Mouse (Mus musculus): ENCODE measurements around the gene Setd2. TPM values are rescaled to one million over a fixed set of nuclear protein-coding genes. Genes with fewer than 3 reads are reported as not detected.
A peak's percentile ranks its signal among the peaks of the same experiment; 100 is the strongest.

Setd2 gene
- polyA plus RNA-seq, 1 experiment from 2014 or later, result 49.1 TPM

- no peak for ATAC-seq (ENCODE audit: low FRiP score)
These were observed 84.7 kb downstream of the Setd2 start for GRCm38 (mm10) chr9:110617081-110617480.

GRCm38 (mm10) chr9:110620180-110620579 lies 87.8 kb downstream of the Setd2 start:
- Histone ChIP-seq H3K27me3 (ENCODE audit: control insufficient read depth, insufficient read depth, low read length) (no peaks in the 10 kb centered on the region), H3K36me3 (ENCODE audit: control insufficient read depth, insufficient read depth, low read length) (peaks cover 6% of the 10 kb centered on the region; the same call in 1 of the 2 replicates), H3K27ac (ENCODE audit: low read depth, low read length) (no peak overlapping the region), H3K4me2 (no peak overlapping the region), H3K9ac (ENCODE audit: low read length) (no peak overlapping the region), H3K9me3 (ENCODE audit: control insufficient read depth, low read length) (no peaks in the 10 kb centered on the region), H3K4me1 (ENCODE audit: control insufficient read depth, insufficient read depth, low read length) (peaks cover 12% of the 10 kb centered on the region), H3K4me3 (ENCODE audit: low read depth, low read length) (no peak overlapping the region)
- no peak for DNase-seq (ENCODE audit: low spot score, missing footprints)
- no peak for ATAC-seq (ENCODE audit: low FRiP score)
- 80% methylated on average over 7 of the region's 7 CpGs for whole genome bisulfite sequencing

More at GRCm38 (mm10) chr9:110617081-110617480, 84.7 kb downstream of the Setd2 start:
- Histone ChIP-seq H3K4me3 (ENCODE audit: low read depth, low read length) (no peak overlapping the region), H3K4me1 (ENCODE audit: control insufficient read depth, insufficient read depth, low read length) (no peaks in the 10 kb centered on the region), H3K9ac (ENCODE audit: low read length) (no peak overlapping the region), H3K27ac (ENCODE audit: low read depth, low read length) (no peak overlapping the region), H3K9me3 (ENCODE audit: control insufficient read depth, low read length) (no peaks in the 10 kb centered on the region), H3K27me3 (ENCODE audit: control insufficient read depth, insufficient read depth, low read length) (no peaks in the 10 kb centered on the region), H3K4me2 (no peak overlapping the region), H3K36me3 (ENCODE audit: control insufficient read depth, insufficient read depth, low read length) (peaks cover 6% of the 10 kb centered on the region; the same call in 1 of the 2 replicates)
- no peak for DNase-seq (ENCODE audit: low spot score, missing footprints)
- WGBS, result 93% methylated on average over 3 of the region's 3 CpGs

DNA sequence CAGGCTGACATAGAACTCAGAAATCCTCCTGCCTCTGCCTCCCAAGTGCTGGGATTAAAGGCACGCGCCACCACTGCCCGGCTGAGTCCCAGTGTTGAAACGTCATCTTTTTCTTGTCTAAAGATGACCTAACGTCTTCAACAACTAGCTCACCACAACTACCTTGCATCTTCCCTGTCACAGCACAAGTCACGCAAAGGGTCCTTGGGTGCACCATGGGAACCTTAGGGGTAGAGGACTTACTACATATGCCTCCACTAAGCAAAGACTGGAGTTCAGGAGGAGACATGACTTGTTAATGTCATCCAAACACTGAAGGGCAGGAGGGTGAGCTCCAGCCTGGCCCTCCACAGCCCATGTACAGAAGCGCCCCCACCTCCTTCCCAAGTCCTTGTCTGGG lies 88.3 kb downstream of the Setd2 start:
- no peak for ATAC-seq (ENCODE audit: low FRiP score)
- H3K27ac ChIP-seq (ENCODE audit: low read depth, low read length), result no peak overlapping the region
- WGBS, result 94% methylated on average over 7 of the region's 7 CpGs

GRCm38 (mm10) chr9:110622621-110623219 lies 90.3 kb downstream of the Setd2 start:
- 91% methylated on average over 12 of the region's 12 CpGs for WGBS
- ATAC-seq (ENCODE audit: low FRiP score) (no peak), DNase-seq (ENCODE audit: low spot score, missing footprints) (no peak)
- Histone ChIP-seq H3K27me3 (ENCODE audit: control insufficient read depth, insufficient read depth, low read length) (no peaks in the 10 kb centered on the region), H3K9me3 (ENCODE audit: control insufficient read depth, low read length) (no peaks in the 10 kb centered on the region), H3K4me2 (no peak overlapping the region), H3K4me3 (ENCODE audit: low read depth, low read length) (no peak overlapping the region), H3K36me3 (ENCODE audit: control insufficient read depth, insufficient read depth, low read length) (peaks cover 6% of the 10 kb centered on the region; the same call in 1 of the 2 replicates), H3K27ac (ENCODE audit: low read depth, low read length) (no peak overlapping the region), H3K4me1 (ENCODE audit: control insufficient read depth, insufficient read depth, low read length) (peaks cover 13% of the 10 kb centered on the region), H3K9ac (ENCODE audit: low read length) (no peak overlapping the region)

More for the DNA sequence above, 88.3 kb downstream of the Setd2 start:
- H3K27me3 ChIP-seq (ENCODE audit: control insufficient read depth, insufficient read depth, low read length), result no peaks in the 10 kb centered on the region
- no peak overlapping the region for H3K9ac ChIP-seq (ENCODE audit: low read length)
- H3K4me1 ChIP-seq (ENCODE audit: control insufficient read depth, insufficient read depth, low read length), result peaks cover 13% of the 10 kb centered on the region
- H3K36me3 ChIP-seq (ENCODE audit: control insufficient read depth, insufficient read depth, low read length), result peaks cover 6% of the 10 kb centered on the region; the same call in 1 of the 2 replicates
- DNase-seq (ENCODE audit: low spot score, missing footprints), result peak; percentile 85
- no peak overlapping the region for H3K4me2 ChIP-seq
- no peaks in the 10 kb centered on the region for H3K9me3 ChIP-seq (ENCODE audit: control insufficient read depth, low read length)
- H3K4me3 ChIP-seq (ENCODE audit: low read depth, low read length), result no peak overlapping the region

DNA sequence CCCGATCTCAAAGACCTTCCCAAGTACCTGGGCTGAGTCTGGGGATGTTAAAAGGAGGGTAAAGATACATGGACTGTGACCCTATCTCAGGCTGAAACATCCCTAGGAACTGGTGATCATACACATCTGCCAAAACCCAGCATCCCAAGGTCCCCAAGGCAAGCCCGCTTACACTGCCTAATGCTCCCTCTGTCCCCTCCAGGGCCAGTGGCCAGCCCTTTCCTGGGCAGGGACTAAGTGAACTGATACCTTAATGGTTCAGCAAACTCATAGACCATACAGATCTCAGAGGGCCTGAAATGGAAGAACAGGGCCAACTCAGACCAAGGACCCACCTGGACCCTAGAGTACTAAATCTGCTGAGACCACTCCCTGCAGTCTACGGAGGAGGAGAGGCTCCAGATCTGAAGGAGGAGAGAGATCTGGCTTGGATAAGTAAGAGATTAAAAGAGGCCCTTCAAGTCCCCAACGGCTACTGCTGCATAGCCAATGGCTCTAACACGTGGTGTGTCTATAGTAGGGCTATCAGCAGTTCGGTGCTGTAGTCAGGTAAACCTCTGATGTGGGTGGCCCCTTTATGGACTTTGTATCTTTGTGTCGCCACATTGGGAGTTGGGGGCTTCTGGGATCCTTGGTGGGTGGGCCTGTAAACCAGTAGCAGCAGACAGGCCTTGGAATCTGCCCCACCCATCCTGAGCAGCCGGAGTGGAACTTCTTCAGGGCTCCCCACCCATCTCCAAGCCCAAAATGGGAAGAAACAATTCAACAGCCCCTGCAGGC lies 91.2 kb downstream of the Setd2 start:
- Histone ChIP-seq H3K4me1 (ENCODE audit: control insufficient read depth, insufficient read depth, low read length) (peaks cover 13% of the 10 kb centered on the region), H3K9me3 (ENCODE audit: control insufficient read depth, low read length) (no peaks in the 10 kb centered on the region), H3K9ac (ENCODE audit: low read length) (peak overlapping the region; percentile 73), H3K4me2 (peak overlapping the region; percentile 98), H3K27ac (ENCODE audit: low read depth, low read length) (peak overlapping the region; percentile 75; the same call in 1 of the 2 replicates), H3K27me3 (ENCODE audit: control insufficient read depth, insufficient read depth, low read length) (no peaks in the 10 kb centered on the region), H3K4me3 (ENCODE audit: low read depth, low read length) (peak overlapping the region; percentile 54), H3K36me3 (ENCODE audit: control insufficient read depth, insufficient read depth, low read length) (0 out of 2 replicates have a peak, but pooled peaks cover 3% of the 10 kb centered on the region)
- ATAC-seq (ENCODE audit: low FRiP score) (peak; percentile 3; the same call in 1 of the 2 replicates), DNase-seq (ENCODE audit: low spot score, missing footprints) (peak; percentile 90)
- 46% methylated on average over 8 of the region's 8 CpGs for WGBS

GRCm38 (mm10) chr9:110624361-110625166 lies 92.2 kb downstream of the Setd2 start, which contains the start of gene Nradd:
TSS of gene Nradd (minus strand) at chr9:110624452.
- under 1% methylated on average over 41 of the region's 41 CpGs for WGBS
- no peaks in the 10 kb centered on the region for H3K9me3 ChIP-seq (ENCODE audit: control insufficient read depth, low read length)
- H3K36me3 ChIP-seq (ENCODE audit: control insufficient read depth, insufficient read depth, low read length), result 0 out of 2 replicates have a peak, but pooled peaks cover 3% of the 10 kb centered on the region
- H3K4me2 ChIP-seq, result peak within 1 kb of the TSS; percentile 98
- peaks cover 13% of the 10 kb centered on the region for H3K4me1 ChIP-seq (ENCODE audit: control insufficient read depth, insufficient read depth, low read length)
- peak within 1 kb of the TSS; percentile 75 for H3K27ac ChIP-seq (ENCODE audit: low read depth, low read length)
- H3K27me3 ChIP-seq (ENCODE audit: control insufficient read depth, insufficient read depth, low read length), result no peaks in the 10 kb centered on the region
- peak within 1 kb of the TSS; percentile 54 for H3K4me3 ChIP-seq (ENCODE audit: low read depth, low read length)
- ATAC-seq (ENCODE audit: low FRiP score) (peak; percentile 95), DNase-seq (ENCODE audit: low spot score, missing footprints) (peak; percentile 97)
- peak within 1 kb of the TSS; percentile 73 for H3K9ac ChIP-seq (ENCODE audit: low read length)

DNA sequence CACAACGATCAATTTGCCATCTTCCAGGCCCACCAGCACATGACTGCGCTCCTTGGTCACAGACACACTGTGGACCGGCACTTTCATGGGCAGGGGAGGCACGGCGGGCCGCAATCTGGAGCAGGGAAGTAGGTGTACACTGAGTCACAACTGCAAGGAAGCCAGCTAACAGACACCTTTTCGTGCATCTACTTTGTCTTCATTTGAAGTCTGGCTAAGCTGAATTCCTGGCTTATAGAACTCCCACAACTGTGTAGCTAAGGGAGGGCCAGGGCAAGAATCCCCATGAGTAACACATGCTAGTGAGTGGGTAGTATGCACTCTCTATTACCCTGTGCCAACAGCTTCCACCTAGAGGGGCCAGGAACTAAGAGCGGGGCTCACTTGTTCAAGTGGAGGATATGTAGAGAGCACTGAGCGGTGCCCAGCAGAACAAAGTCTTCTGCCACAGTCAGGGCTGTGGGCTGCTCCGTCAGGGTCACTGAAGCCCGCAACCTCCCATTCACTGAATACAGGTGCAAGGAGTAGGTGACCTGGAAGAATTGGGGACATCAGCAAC lies 93.0 kb downstream of the Setd2 start:
- Histone ChIP-seq H3K4me2 (peak overlapping the region; percentile 98), H3K27me3 (ENCODE audit: control insufficient read depth, insufficient read depth, low read length) (no peaks in the 10 kb centered on the region), H3K27ac (ENCODE audit: low read depth, low read length) (no peak overlapping the region), H3K9ac (ENCODE audit: low read length) (peak overlapping the region; percentile 73), H3K9me3 (ENCODE audit: control insufficient read depth, low read length) (no peaks in the 10 kb centered on the region), H3K4me3 (ENCODE audit: low read depth, low read length) (peak overlapping the region; percentile 54), H3K4me1 (ENCODE audit: control insufficient read depth, insufficient read depth, low read length) (peaks cover 13% of the 10 kb centered on the region), H3K36me3 (ENCODE audit: control insufficient read depth, insufficient read depth, low read length) (0 out of 2 replicates have a peak, but pooled peaks cover 3% of the 10 kb centered on the region)
- DNase-seq (ENCODE audit: low spot score, missing footprints), result peak; percentile 87
- 67% methylated on average over 11 of the region's 11 CpGs for WGBS
- no peak for ATAC-seq (ENCODE audit: low FRiP score)

DNA sequence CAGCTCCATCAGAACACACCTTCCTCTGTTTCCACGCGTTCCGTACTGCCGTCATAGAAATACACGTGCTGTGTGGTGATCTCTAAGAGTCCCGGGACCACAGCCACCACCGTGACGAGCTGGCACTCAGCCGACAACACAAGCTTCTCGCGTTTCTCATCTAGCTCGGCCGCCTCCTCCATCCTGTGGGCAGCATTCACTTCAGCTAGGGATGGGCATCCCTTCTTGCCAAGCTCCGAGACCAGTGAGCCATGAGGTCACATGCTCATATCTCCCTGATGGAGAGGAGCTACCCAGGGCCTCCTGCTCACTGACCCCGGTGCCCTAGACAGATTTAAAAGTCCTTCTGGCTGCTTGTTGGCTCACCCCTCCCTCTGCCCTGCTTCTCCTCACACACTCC lies 97.8 kb downstream of the Setd2 start:
- 93% methylated on average over 15 of the region's 15 CpGs for WGBS
- H3K4me3 ChIP-seq (ENCODE audit: low read depth, low read length), result no peak overlapping the region
- H3K27me3 ChIP-seq (ENCODE audit: control insufficient read depth, insufficient read depth, low read length), result peaks cover 5% of the 10 kb centered on the region; the same call in 1 of the 2 replicates

More for the DNA sequence above, 97.8 kb downstream of the Setd2 start:
- Histone ChIP-seq H3K4me1 (ENCODE audit: control insufficient read depth, insufficient read depth, low read length) (peaks cover 11% of the 10 kb centered on the region), H3K9me3 (ENCODE audit: control insufficient read depth, low read length) (no peaks in the 10 kb centered on the region), H3K36me3 (ENCODE audit: control insufficient read depth, insufficient read depth, low read length) (no peaks in the 10 kb centered on the region), H3K4me2 (no peak overlapping the region), H3K27ac (ENCODE audit: low read depth, low read length) (no peak overlapping the region), H3K9ac (ENCODE audit: low read length) (no peak overlapping the region)
- DNase-seq (ENCODE audit: low spot score, missing footprints), result no peak
- ATAC-seq (ENCODE audit: low FRiP score), result no peak
